Mouse (Mus musculus) heart, embryonic 16.5 days (tissue): ENCODE results near the gene Rnpepl1. TPM values are rescaled to one million over a fixed set of nuclear protein-coding genes. Genes with fewer than 3 reads are reported as not detected.

ENCODE experiments used
- ATAC-seq: fragments of 200-750 bp; cut with Nextera tagmentation; replicated peaks from 2 replicates; pipeline ENCODE4 v1.8.0; 2017; ENCODE audit warnings: moderate number of reproducible peaks; ENCODE audit not compliant: insufficient read depth, low FRiP score; ENCODE audit errors: extremely low read depth
- H3K27ac ChIP-seq: fragments of 300-500 bp; sonication (generic); 2 replicates; pipeline ENCODE4 v1.5.1; 2014; ENCODE audit warnings: mild to moderate bottlenecking, low read length, control low read depth, moderate library complexity
- H3K27me3 ChIP-seq: fragments of 300-500 bp; sonication (generic); 2 replicates; pipeline ENCODE4 v1.6.1; 2014; ENCODE audit warnings: low read length, mixed read lengths; ENCODE audit not compliant: control insufficient read depth, insufficient read depth
- H3K36me3 ChIP-seq: fragments of 300-500 bp; sonication (generic); 2 replicates; pipeline ENCODE4 v1.6.1; 2014; ENCODE audit not compliant: control insufficient read depth, insufficient read depth
- H3K4me1 ChIP-seq: fragments of 300-500 bp; sonication (generic); 2 replicates; pipeline ENCODE4 v1.6.1; 2014; ENCODE audit warnings: low read length, mixed read lengths; ENCODE audit not compliant: control insufficient read depth, insufficient read depth
- H3K4me2 ChIP-seq: fragments of 300-500 bp; sonication (generic); 2 replicates; pipeline ENCODE4 v1.6.1; 2014; ENCODE audit warnings: low read depth, mild to moderate bottlenecking, control low read depth, low read length
- H3K4me3 ChIP-seq: fragments of 300-500 bp; sonication (generic); 2 replicates; pipeline ENCODE4 v1.5.1; 2014; ENCODE audit warnings: mild to moderate bottlenecking, control low read depth, low read length
- H3K9ac ChIP-seq: fragments of 300-500 bp; sonication (generic); 2 replicates; pipeline ENCODE4 v1.6.1; 2014; ENCODE audit warnings: low read length, control low read depth
- H3K9me3 ChIP-seq: fragments of 300-500 bp; sonication (generic); replicated peaks from 2 replicates; pipeline ENCODE4 v1.6.1; 2016; ENCODE audit warnings: low read length; ENCODE audit not compliant: control insufficient read depth
- WGBS: fragments of 180-500 bp; shearing (Covaris S2); extraction: QIAGEN DNeasy Blood & Tissue Kit; methylation state at CpG from one replicate; pipeline ENCODE4 v1.1.7; 2014; 5-methylcytosine and 5-hydroxymethylcytosine counted together
- polyA plus RNA-seq: library from polyadenylated mRNA; unstranded; fragments of >200 nt; fragmentation: Nextera tagmentation; extraction: Ambion mirVana; gene quantifications from 2 replicates; pipeline ENCODE4 v1.2.1, GENCODE M21; 2015

Rnpepl1 gene
- polyA plus RNA-seq, 1 experiment from 2014 or later: 29.8 TPM

DNA sequence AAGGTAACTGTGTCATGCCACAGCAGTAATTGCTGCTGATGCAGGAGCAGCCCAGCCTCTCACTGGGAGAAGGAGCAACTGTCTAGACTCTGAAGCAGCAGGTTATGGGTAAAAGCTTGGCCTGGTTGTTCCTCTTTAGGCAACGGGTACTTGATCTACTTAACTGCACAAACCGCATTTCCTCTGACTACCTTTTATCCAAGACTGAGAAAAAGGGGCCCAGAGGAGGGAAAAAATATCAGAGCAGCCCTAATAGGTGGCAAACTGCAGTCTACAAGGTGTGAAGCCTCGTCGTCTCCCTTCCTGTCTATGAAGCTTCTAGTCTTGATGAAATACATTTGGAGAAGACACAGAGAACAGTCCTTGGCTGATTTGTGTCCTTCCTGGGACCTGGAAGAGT, 23.0 kb downstream of the Rnpepl1 start:
- Histone ChIP-seq H3K36me3 (peaks cover 8% of the 10 kb centered on the region), H3K9ac (peak overlapping the region; percentile 86), H3K4me1 (peaks cover 21% of the 10 kb centered on the region), H3K27me3 (0 out of 2 replicates have a peak, but pooled peaks cover under 1% of the 10 kb centered on the region), H3K4me3 (peak overlapping the region; percentile 93), H3K4me2 (peak overlapping the region; percentile 94), H3K9me3 (peaks cover 7% of the 10 kb centered on the region; the same call in 1 of the 2 replicates), H3K27ac (peak overlapping the region; percentile 99)
- ATAC-seq: no peak
- 75% methylated on average over 4 of the region's 4 CpGs for whole genome bisulfite sequencing

DNA sequence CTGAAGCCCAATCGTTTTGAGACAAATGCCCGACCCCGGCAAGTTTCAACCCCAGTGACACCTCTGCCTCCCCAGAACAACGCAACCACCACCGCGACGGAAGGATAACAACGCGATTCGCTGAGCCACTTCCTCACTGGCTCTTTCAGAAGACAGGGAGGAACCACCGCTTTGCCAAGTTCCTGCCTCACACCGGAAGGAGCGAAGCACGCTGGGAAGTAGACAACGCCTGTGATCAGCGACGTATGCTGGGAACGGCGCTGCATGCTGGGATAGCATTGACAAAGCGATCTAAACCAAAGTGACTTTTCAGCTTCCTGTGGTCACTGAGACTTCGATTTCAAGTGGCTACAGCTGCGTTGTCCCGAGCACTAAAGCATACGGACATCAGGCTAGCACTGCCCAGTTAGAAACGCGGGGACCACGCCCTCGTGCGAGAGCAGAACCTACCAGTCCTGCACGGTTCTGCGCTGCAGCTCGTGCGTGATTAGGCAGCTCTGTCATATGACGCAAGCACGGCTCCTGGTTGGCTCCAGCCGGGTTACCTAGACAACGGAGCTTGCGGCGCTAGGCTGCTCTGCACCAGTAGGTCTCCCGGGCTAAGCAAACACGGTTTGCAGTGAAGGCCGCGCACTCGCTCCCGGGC, 23.7 kb downstream of the Rnpepl1 start, which contains the start of gene Capn10:
Gene Capn10 (plus strand): TSS at position 195 of the 646 bp plus-strand sequence.
- peak; percentile 99 for ATAC-seq
- Histone ChIP-seq H3K36me3 (peaks cover 13% of the 10 kb centered on the region), H3K27me3 (no peaks in the 10 kb centered on the region), H3K4me2 (peak within 1 kb of the TSS; percentile 94), H3K4me3 (peak within 1 kb of the TSS; percentile 93), H3K9me3 (peaks cover 7% of the 10 kb centered on the region; the same call in 1 of the 2 replicates), H3K4me1 (peaks cover 21% of the 10 kb centered on the region), H3K27ac (peak within 1 kb of the TSS; percentile 99), H3K9ac (peak within 1 kb of the TSS; percentile 86)
- WGBS: under 1% methylated on average over 45 of the region's 45 CpGs

DNA sequence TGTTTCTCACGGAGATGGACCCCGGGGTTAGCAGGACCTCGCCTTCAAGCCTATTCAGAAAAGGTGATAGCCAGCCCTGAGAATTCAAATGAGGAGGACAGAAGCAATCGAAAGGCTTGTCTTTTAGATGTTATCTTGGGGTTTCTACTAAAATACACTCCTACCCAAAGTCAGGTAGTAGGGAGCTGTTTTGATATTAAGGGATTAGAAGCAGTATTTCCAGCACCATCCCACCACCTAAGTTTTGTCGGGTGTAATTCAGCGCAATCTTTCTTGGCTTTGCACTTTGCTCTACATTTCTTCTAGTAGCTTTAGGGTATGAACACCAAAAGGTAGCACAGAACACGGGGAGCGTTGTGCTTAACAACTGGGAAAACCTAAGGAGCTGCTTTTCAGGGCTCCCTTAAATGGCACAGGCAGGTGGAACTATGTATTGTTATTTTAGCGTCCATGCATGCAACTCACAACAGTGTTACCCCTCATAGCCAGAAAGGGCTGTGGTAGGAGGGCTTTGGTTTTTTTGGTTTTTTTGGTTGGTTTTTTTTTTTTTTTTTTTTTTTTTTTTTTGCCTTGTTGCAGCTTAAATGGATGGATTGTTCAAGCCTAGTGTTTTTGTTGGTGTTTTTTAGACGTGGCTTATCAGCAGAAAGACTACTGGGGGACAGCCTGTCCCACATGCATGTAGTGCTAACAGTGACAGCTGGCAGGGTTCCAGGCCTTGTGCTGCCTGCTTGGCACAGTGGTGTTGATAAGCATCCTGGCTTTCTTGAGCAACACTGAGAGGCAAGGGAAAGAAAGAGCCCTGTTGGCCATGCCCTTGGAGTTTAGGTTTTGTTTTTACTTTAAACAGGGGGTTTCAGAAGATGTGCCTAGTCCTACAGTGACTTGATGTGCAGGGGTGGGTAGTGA, 24.7 kb downstream of the Rnpepl1 start:
- no peak for ATAC-seq
- no peaks in the 10 kb centered on the region for H3K27me3 ChIP-seq
- peaks cover 19% of the 10 kb centered on the region for H3K36me3 ChIP-seq
- 10% methylated on average over 10 of the region's 10 CpGs for WGBS
- peaks cover 7% of the 10 kb centered on the region; the same call in 1 of the 2 replicates for H3K9me3 ChIP-seq
- peak overlapping the region; percentile 93 for H3K4me3 ChIP-seq
- peak overlapping the region; percentile 99 for H3K27ac ChIP-seq
- peak overlapping the region; percentile 94 for H3K4me2 ChIP-seq
- peak overlapping the region; percentile 86 for H3K9ac ChIP-seq
- peaks cover 20% of the 10 kb centered on the region for H3K4me1 ChIP-seq

DNA sequence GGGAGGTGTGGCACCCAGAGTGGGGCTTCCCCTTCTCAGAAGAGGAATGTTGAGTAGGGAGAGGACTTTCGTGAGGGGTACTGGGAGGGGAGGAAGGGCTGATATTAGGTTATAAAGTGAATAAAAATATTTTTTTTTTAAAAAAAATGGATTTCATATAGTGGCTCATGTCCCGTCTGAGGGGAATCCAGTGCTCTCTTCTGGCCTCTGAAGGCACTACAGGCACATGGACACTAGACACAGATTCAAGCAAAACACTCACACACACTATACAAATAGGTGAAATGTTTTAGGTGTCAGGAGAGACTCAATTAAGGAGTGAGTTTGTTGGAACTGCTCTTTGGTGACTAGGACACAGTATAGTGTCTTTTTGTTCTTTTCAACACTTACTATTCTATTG, 25.4 kb downstream of the Rnpepl1 start:
- ATAC-seq: no peak
- Histone ChIP-seq H3K27me3 (no peaks in the 10 kb centered on the region), H3K9me3 (peaks cover 7% of the 10 kb centered on the region; the same call in 1 of the 2 replicates), H3K4me3 (peak overlapping the region; percentile 93), H3K4me1 (peaks cover 20% of the 10 kb centered on the region), H3K4me2 (peak overlapping the region; percentile 94), H3K36me3 (peaks cover 19% of the 10 kb centered on the region), H3K27ac (peak overlapping the region; percentile 31), H3K9ac (peak overlapping the region; percentile 30; the same call in 1 of the 2 replicates)
- 33% methylated on average over 2 of the region's 2 CpGs for whole genome bisulfite sequencing

DNA sequence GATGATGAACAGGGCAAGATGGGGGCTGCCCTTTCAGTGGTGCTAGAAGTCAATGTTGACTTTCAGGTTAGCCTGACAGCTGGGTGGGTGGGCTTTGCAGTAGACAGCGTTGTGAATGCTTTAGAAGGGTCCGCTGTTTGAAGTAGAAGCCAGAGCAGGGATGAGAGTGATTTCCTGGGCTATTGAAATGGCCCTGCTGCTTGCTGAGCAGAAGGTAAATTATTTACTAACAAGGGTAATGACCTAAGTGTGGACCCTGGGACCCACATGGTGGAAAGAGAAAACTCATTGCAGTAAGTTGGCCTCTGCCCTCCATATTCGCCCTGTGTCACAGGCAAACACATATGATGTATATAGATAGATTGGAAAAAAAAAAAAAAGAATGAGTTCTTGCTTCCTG, 25.9 kb downstream of the Rnpepl1 start:
- ATAC-seq: no peak
- Histone ChIP-seq H3K27me3 (no peaks in the 10 kb centered on the region), H3K4me2 (peak overlapping the region; percentile 94), H3K9ac (no peak overlapping the region; the same call in 1 of the 2 replicates), H3K9me3 (peaks cover 7% of the 10 kb centered on the region; the same call in 1 of the 2 replicates), H3K4me1 (peaks cover 20% of the 10 kb centered on the region), H3K36me3 (peaks cover 22% of the 10 kb centered on the region), H3K27ac (no peak overlapping the region), H3K4me3 (no peak overlapping the region)
- 91% methylated on average over 3 of the region's 3 CpGs for WGBS

DNA sequence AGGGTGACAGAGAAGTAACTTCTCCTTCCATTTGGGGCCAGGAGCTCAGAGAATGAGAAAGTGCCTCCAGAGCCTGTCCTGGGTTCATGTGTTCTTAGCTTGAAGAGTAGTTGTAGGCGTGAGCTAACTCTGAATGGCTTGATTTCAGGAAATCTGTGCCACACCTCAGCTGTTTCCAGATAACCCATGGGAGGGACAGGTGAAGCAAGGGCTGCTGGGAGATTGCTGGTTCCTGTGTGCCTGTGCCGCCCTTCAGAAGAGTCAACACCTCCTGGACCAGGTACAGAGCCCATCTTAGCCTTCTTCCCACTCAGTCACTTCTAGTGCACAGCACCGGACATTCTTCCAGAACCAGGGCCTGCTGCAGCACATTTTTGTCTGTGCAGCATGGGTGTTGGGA, 27.2 kb downstream of the Rnpepl1 start:
- Histone ChIP-seq H3K9me3 (peaks cover 4% of the 10 kb centered on the region; the same call in 1 of the 2 replicates), H3K27ac (no peak overlapping the region), H3K9ac (no peak overlapping the region), H3K27me3 (no peaks in the 10 kb centered on the region), H3K4me2 (no peak overlapping the region), H3K36me3 (peaks cover 29% of the 10 kb centered on the region), H3K4me1 (peaks cover 20% of the 10 kb centered on the region), H3K4me3 (no peak overlapping the region)
- no peak for ATAC-seq
- 89% methylated on average over 3 of the region's 3 CpGs for WGBS

DNA sequence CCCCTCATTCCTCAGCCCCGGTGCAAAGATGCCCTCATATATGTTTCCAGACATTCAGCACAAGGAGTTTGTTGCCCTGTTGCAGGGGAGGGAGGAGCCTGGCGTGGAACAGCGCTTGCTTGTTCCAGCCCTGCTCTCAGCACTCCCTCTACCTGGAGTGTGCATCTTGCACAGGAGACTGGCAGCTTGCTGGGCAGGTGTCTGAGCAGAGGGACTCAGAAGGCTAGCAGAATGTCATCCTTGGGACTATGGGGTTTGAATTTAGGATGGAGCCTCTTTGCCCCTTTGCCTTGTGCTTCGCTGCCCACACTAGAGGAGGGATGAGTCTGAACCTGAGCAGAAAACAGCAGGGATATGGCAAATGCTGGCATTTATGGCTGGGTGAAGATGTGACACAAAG, 29.2 kb downstream of the Rnpepl1 start:
- Histone ChIP-seq H3K27ac (no peak overlapping the region), H3K27me3 (no peaks in the 10 kb centered on the region), H3K9ac (no peak overlapping the region), H3K4me2 (no peak overlapping the region), H3K4me1 (peaks cover 13% of the 10 kb centered on the region), H3K36me3 (peaks cover 38% of the 10 kb centered on the region), H3K9me3 (no peaks in the 10 kb centered on the region), H3K4me3 (no peak overlapping the region)
- WGBS: 92% methylated on average over 4 of the region's 4 CpGs
- ATAC-seq: no peak

DNA sequence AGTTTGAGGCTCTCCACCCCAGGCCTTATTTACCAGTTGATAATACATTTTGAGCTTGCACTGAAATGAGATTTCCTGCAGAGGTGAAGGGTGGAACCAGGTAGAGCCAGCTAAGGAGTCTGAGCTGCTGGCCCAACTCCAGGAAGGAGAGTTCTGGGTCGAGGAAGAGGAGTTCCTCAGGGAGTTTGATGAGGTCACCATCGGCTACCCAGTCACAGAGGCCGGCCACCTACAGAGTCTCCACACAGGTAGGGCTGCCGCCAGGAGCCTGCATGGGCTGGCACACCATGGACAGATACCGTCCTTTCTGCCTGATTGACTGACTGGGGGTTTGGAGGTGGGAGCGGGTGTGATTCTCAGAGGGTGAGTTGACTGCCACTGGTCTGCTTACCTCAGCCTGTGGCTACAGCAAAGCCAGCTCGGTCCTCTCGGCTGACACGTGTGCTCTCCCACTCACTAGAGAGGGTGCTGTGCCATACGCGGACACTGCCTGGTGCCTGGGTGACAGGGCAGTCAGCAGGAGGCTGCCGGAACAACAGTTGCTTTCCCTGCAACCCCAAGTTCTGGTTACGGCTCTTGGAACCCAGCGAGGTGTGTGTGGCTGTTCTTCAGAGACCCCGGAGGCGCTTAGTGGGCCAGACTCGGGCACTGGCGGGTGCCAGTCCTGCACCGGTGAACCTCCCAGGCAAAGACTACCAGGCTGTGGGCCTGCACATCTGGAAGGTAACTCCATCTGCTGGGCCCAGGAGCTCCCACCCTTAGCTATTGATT, 32.8 kb downstream of the Rnpepl1 start:
- H3K36me3 ChIP-seq: peaks cover 60% of the 10 kb centered on the region
- WGBS: 91% methylated on average over 19 of the region's 19 CpGs
- no peaks in the 10 kb centered on the region for H3K27me3 ChIP-seq
- H3K9ac ChIP-seq: no peak overlapping the region
- H3K4me1 ChIP-seq: no peaks in the 10 kb centered on the region
- H3K4me2 ChIP-seq: no peak overlapping the region
- H3K4me3 ChIP-seq: no peak overlapping the region
- no peaks in the 10 kb centered on the region for H3K9me3 ChIP-seq
- no peak overlapping the region for H3K27ac ChIP-seq
- no peak for ATAC-seq
